Mouse (Mus musculus): ENCODE results near the gene Supt6. TPM values are rescaled to one million over a fixed set of nuclear protein-coding genes. Genes with fewer than 3 reads are reported as not detected.

Gene Supt6
- total and polyA plus RNA-seq, 3 experiments: 30.4 to 99.9 (median 65.5) TPM

DNA sequence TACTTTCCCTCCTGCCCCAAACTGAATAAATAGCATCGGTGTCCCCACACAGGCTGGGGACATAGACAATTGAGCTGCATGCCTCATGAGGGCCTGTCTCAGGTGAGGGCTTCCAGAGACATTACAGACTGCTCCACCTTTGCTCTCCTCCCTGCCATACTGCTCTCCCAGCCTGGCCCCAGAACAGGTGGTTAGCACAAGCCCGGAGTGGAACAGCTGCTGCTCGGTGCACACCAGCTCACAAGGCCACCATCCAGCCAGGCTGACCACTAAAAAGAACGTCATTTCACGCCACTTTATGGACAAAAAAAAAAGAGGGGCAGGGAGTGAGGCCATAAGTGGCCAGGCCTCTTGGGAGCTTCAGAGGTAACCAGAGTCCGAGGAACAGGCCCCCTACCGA is 38.6 kb downstream of the Supt6 start:
- H3K27ac ChIP-seq (ENCODE audit: insufficient read depth, low read depth): no peak overlapping the region
- peaks cover 85 to 98% of the 10 kb centered on the region in 2 experiments for H3K36me3 ChIP-seq (replicated peaks in 1 of 2; ENCODE audit: control insufficient read depth in 1 of 2, insufficient read depth in 1 of 2, low read length in 1 of 2)
- H3K4me2 ChIP-seq (ENCODE audit: insufficient read depth, low read depth, poor library complexity, severe bottlenecking): no peak overlapping the region
- H3K9me3 ChIP-seq (replicated peaks; ENCODE audit: low read length): no peaks in the 10 kb centered on the region
- no peak overlapping the region for H3K9ac ChIP-seq (ENCODE audit: insufficient read depth, low read depth)
- H3K79me2 ChIP-seq (replicated peaks; ENCODE audit: control insufficient read depth, extremely low read depth, insufficient read depth, poor library complexity, severe bottlenecking): no peaks in the 10 kb centered on the region
- H3K4me1 ChIP-seq (ENCODE audit: control insufficient read depth in 1 of 2, insufficient read depth in 2 of 2): peaks cover 5 to 16% of the 10 kb centered on the region in 2 experiments; a peak in 3 of 4 replicates
- no peak overlapping the region for H3K4me3 ChIP-seq (replicated peaks in 1 of 3; ENCODE audit: low read depth in 2 of 3, low read length in 2 of 3, poor library complexity in 1 of 3)
- in situ Hi-C loops (cut with MboI; ENCODE audit: low pct_ligation_motif_present, low pct_unique_long_range_greater_than_20kb, low sequenced_read_pairs) (no loop called here), dilution Hi-C loops (cut with MboI; ENCODE audit: extremely low pct_ligation_motif_present, extremely low pct_unique_long_range_greater_than_20kb, low sequenced_read_pairs) (no loop called here)
- no peak for TF ChIP-seq NELFE (IDR thresholded peaks at IDR 0.05; ENCODE audit: low read depth, low read length)
- no peak for TF ChIP-seq ZKSCAN1 (IDR thresholded peaks at IDR 0.05; ENCODE audit: borderline replicate concordance, low read depth, low read length)
- no peak for TF ChIP-seq IRF4 (IDR thresholded peaks at IDR 0.05; ENCODE audit: low read depth, low read length)
- no peak for TF ChIP-seq UBTF (IDR thresholded peaks at IDR 0.05; ENCODE audit: low read depth, low read length)
- TF ChIP-seq MAFK (IDR thresholded peaks at IDR 0.05; ENCODE audit: insufficient replicate concordance, low read length): no peak
- no peak for TF ChIP-seq EP300 (IDR thresholded peaks at IDR 0.05; ENCODE audit: low read length)
- no peak for TF ChIP-seq JUN (IDR thresholded peaks at IDR 0.05; ENCODE audit: insufficient read depth, low read depth, low read length)
- TF ChIP-seq RAD21 (IDR thresholded peaks at IDR 0.05; ENCODE audit: low read depth, low read length): no peak
- no peak for TF ChIP-seq GABPA (IDR thresholded peaks at IDR 0.05; ENCODE audit: insufficient replicate concordance, low read depth, low read length)
- no peak for TF ChIP-seq RCOR1 (conservative IDR thresholded peaks at IDR 0.05; ENCODE audit: low read depth, low read length)
- TF ChIP-seq ETS1 (conservative IDR thresholded peaks at IDR 0.05; ENCODE audit: low read depth, low read length): no peak
- no peak for TF ChIP-seq BHLHE40 (IDR thresholded peaks at IDR 0.05; ENCODE audit: low read depth, low read length)
- no peak for TF ChIP-seq ELF1 (IDR thresholded peaks at IDR 0.05; ENCODE audit: low read depth, low read length)
- TF ChIP-seq SMC3 (IDR thresholded peaks at IDR 0.05; ENCODE audit: low read depth, low read length): no peak
- no peak for TF ChIP-seq POLR2A (IDR thresholded peaks at IDR 0.05; ENCODE audit: low read depth, low read length)
- no peak for TF ChIP-seq USF2 (conservative IDR thresholded peaks at IDR 0.05; ENCODE audit: low read depth, low read length)
- no peak for TF ChIP-seq ZNF384 (IDR thresholded peaks at IDR 0.05; ENCODE audit: low read depth, low read length)
- TF ChIP-seq PAX5 (IDR thresholded peaks at IDR 0.05; ENCODE audit: low read length): no peak
- TF ChIP-seq CHD2 (IDR thresholded peaks at IDR 0.05; ENCODE audit: low read length): no peak
- no peaks in the 10 kb centered on the region for H3K27me3 ChIP-seq (replicated peaks)
- DNase-seq (ENCODE audit: extremely low read depth): no peak

- Histone ChIP-seq H3K4me3 (replicated peaks in 1 of 3; ENCODE audit: low read depth in 2 of 3, low read length in 2 of 3, poor library complexity in 1 of 3) (no peak overlapping the region), H3K9ac (ENCODE audit: insufficient read depth, low read depth) (no peak overlapping the region), H3K4me2 (ENCODE audit: insufficient read depth, low read depth, poor library complexity, severe bottlenecking) (no peak overlapping the region), H3K27me3 (replicated peaks) (no peaks in the 10 kb centered on the region), H3K79me2 (replicated peaks; ENCODE audit: control insufficient read depth, extremely low read depth, insufficient read depth, poor library complexity, severe bottlenecking) (no peaks in the 10 kb centered on the region), H3K9me3 (replicated peaks; ENCODE audit: low read length) (no peaks in the 10 kb centered on the region), H3K4me1 (ENCODE audit: control insufficient read depth in 1 of 2, insufficient read depth in 2 of 2) (peaks cover 5 to 16% of the 10 kb centered on the region in 2 experiments; a peak in 3 of 4 replicates), H3K36me3 (replicated peaks in 1 of 2; ENCODE audit: control insufficient read depth in 1 of 2, insufficient read depth in 1 of 2, low read length in 1 of 2) (peaks cover 70 to 87% of the 10 kb centered on the region in 2 experiments), H3K27ac (ENCODE audit: insufficient read depth, low read depth) (no peak overlapping the region)
- DNase-seq (ENCODE audit: extremely low read depth): no peak
- in situ Hi-C loops (cut with MboI; ENCODE audit: low pct_ligation_motif_present, low pct_unique_long_range_greater_than_20kb, low sequenced_read_pairs): no loop called here
- no peak for TF ChIP-seq CHD1 (IDR thresholded peaks at IDR 0.05; ENCODE audit: low read depth, low read length)
- dilution Hi-C loops (cut with MboI; ENCODE audit: extremely low pct_ligation_motif_present, extremely low pct_unique_long_range_greater_than_20kb, low sequenced_read_pairs): no loop called here
Measured at GRCm38 (mm10) chr11:78205361-78206206, 40.2 kb downstream of the Supt6 start.

Data from CH12.LX (cell line).